Mouse (Mus musculus): ENCODE results near the gene Alkbh6.

DNA sequence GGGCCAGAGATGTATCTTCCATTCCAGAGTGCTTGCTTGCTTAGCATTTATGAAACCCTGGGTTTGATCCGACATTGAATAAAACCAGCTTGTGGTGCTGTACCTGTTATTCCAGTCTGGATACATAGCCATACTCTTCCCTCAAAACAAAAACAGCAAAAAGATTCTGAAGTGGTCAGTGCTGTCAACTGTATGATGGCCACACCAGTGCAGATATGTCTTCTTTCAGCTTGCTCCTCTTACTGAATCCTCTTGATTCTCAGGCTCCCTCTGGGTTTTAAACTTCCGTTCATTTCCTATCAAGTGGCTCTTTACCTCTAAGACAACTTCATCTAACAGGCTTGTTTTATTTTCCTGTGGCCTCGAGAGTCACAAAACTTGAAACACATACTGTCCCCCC lies 15.3 kb downstream of the Alkbh6 start, which contains the start of gene Sdhaf1:
- TF ChIP-seq CTCF (IDR thresholded peaks at IDR 0.05; ENCODE audit: low read depth, low read length) (no peak), POLR2A (IDR thresholded peaks at IDR 0.05; ENCODE audit: extremely low read depth, insufficient read depth, low read length) (no peak)
